ENCODE assay signal across 13 mouse cellular contexts in genomic region chr12:100313785-100314375, GRCm38 (mm10).
A peak's percentile ranks its signal among the peaks of the same experiment; 100 is the strongest.
DNase-seq lines count a peak whose midpoint lies in the region; ATAC-seq and TF ChIP-seq lines count a peak whose summit lies in the region.
"Had no signal": no experiment of that assay in that cellular context is flagged by ENCODE, and none has a peak within 500 bp of the region (broad histone marks: within the 10 kb centered on the region; RNA-seq: fewer than 3 reads in every experiment).

No protein-coding gene starts in this region.

- 46% methylated on average over 12 of the region's 12 CpGs for WGBS in forebrain, embryonic 14.5 days
- 24% methylated on average over 12 of the region's 12 CpGs for WGBS in hindbrain, postnatal 0 days
- 22% methylated on average over 12 of the region's 12 CpGs for WGBS in neural tube, embryonic 13.5 days
- 62% methylated on average over 12 of the region's 12 CpGs for WGBS in heart, embryonic 12.5 days

- no peak overlapping the region for H3K4me3 ChIP-seq in forebrain, embryonic 14.5 days (ENCODE audit: low read depth, low read length)
- no peak overlapping the region for H3K4me3 ChIP-seq in hindbrain, postnatal 0 days (ENCODE audit: low read length)
- H3K4me3 ChIP-seq in neural tube, embryonic 13.5 days = no peak overlapping the region
- no peak overlapping the region for H3K4me3 ChIP-seq in heart, embryonic 12.5 days
- H3K4me3 ChIP-seq: myocyte had no signal

- H3K9me3 ChIP-seq in forebrain, embryonic 14.5 days (replicated peaks; ENCODE audit: control insufficient read depth, low read length) = no peaks in the 10 kb centered on the region
- no peaks in the 10 kb centered on the region for H3K9me3 ChIP-seq in hindbrain, postnatal 0 days (ENCODE audit: low read length)
- H3K9me3 ChIP-seq in neural tube, embryonic 13.5 days = no peaks in the 10 kb centered on the region
- no peaks in the 10 kb centered on the region for H3K9me3 ChIP-seq in heart, embryonic 12.5 days (replicated peaks)

- H3K36me3 ChIP-seq in forebrain, embryonic 14.5 days (ENCODE audit: control insufficient read depth, insufficient read depth, low read length) = no peaks in the 10 kb centered on the region
- H3K36me3 ChIP-seq in hindbrain, postnatal 0 days (ENCODE audit: insufficient read depth, low read length) = no peaks in the 10 kb centered on the region
- H3K36me3 ChIP-seq in neural tube, embryonic 13.5 days = no peaks in the 10 kb centered on the region
- H3K36me3 ChIP-seq in heart, embryonic 12.5 days = peaks cover 16% of the 10 kb centered on the region

- no peak overlapping the region for H3K9ac ChIP-seq in forebrain, embryonic 14.5 days (ENCODE audit: low read length)
- H3K9ac ChIP-seq in hindbrain, postnatal 0 days (replicated peaks; ENCODE audit: low read length) = 0 out of 2 replicates have a peak overlapping the region, but pooled peaks have one; percentile 37
- H3K9ac ChIP-seq in neural tube, embryonic 13.5 days = peak overlapping the region; percentile 56
- no peak overlapping the region for H3K9ac ChIP-seq in heart, embryonic 12.5 days
- H3K9ac ChIP-seq: liver, embryonic 14.5 days had no signal

- no peaks in the 10 kb centered on the region for H3K27me3 ChIP-seq in forebrain, embryonic 14.5 days (replicated peaks; ENCODE audit: control insufficient read depth, insufficient read depth, low read length)
- H3K27me3 ChIP-seq in hindbrain, postnatal 0 days (ENCODE audit: insufficient read depth, low read length) = no peaks in the 10 kb centered on the region
- no peaks in the 10 kb centered on the region for H3K27me3 ChIP-seq in neural tube, embryonic 13.5 days
- no peaks in the 10 kb centered on the region for H3K27me3 ChIP-seq in heart, embryonic 12.5 days (replicated peaks)

- DNase-seq in layer of hippocampus, adult 9-11 months = peak; percentile 72
- no peak for DNase-seq in layer of hippocampus, postnatal 10 days (ENCODE audit: low spot score in 2 of 2)
- peak; percentile 46 for DNase-seq in forebrain, embryonic 14.5 days (ENCODE audit: low spot score)
- DNase-seq in hindbrain, postnatal 0 days (ENCODE audit: low spot score) = no peak
- no peak for DNase-seq in adrenal gland, postnatal 4 days (ENCODE audit: low spot score in 2 of 2)
- DNase-seq in Muller cell, postnatal 12 days (ENCODE audit: inconsistent ontology term) = no peak
- DNase-seq: adrenal gland, postnatal 10 days; heart, postnatal 10 days; lung, postnatal 4 days had no signal

- ATAC-seq in forebrain, embryonic 14.5 days = peak; percentile 33; the same call in 1 of the 2 replicates
- ATAC-seq in hindbrain, postnatal 0 days = no peak; the same call in 1 of the 2 replicates
- peak; percentile 52 for ATAC-seq in neural tube, embryonic 13.5 days (ENCODE audit: low read depth)
- no peak for ATAC-seq in heart, embryonic 12.5 days (ENCODE audit: insufficient number of reproducible peaks, low FRiP score)

- H3K4me2 ChIP-seq in forebrain, embryonic 14.5 days (ENCODE audit: low read length) = no peak overlapping the region
- H3K4me2 ChIP-seq in hindbrain, postnatal 0 days (ENCODE audit: low read depth, low read length) = no peak overlapping the region
- no peak overlapping the region for H3K4me2 ChIP-seq in neural tube, embryonic 13.5 days
- H3K4me2 ChIP-seq in heart, embryonic 12.5 days = no peak overlapping the region

- H3K27ac ChIP-seq in forebrain, embryonic 14.5 days (ENCODE audit: low read depth, low read length) = peak overlapping the region; percentile 49; the same call in 1 of the 2 replicates
- H3K27ac ChIP-seq in hindbrain, postnatal 0 days = peak overlapping the region; percentile 54; the same call in 1 of the 2 replicates
- peak overlapping the region; percentile 84 for H3K27ac ChIP-seq in neural tube, embryonic 13.5 days (replicated peaks)
- no peak overlapping the region for H3K27ac ChIP-seq in heart, embryonic 12.5 days (ENCODE audit: poor library complexity, severe bottlenecking)
- H3K27ac ChIP-seq: liver, embryonic 14.5 days had no signal

- TF ChIP-seq CTCF in hindbrain, postnatal 0 days (IDR thresholded peaks at IDR 0.05; ENCODE audit: low read depth) = no peak

- peaks cover 66% of the 10 kb centered on the region for H3K4me1 ChIP-seq in forebrain, embryonic 14.5 days (ENCODE audit: control insufficient read depth, insufficient read depth, low read length)
- H3K4me1 ChIP-seq in hindbrain, postnatal 0 days (ENCODE audit: insufficient read depth, low read length) = peaks cover 51% of the 10 kb centered on the region
- peaks cover 90% of the 10 kb centered on the region for H3K4me1 ChIP-seq in neural tube, embryonic 13.5 days (replicated peaks)
- peaks cover 12% of the 10 kb centered on the region for H3K4me1 ChIP-seq in heart, embryonic 12.5 days (replicated peaks)

Comparison
In these comparisons a context has a peak if more than half of its experiments do, and no peak if none do; other contexts are left out.
1. DNase-seq: peak in layer of hippocampus, adult 9-11 months (single experiment) and forebrain, embryonic 14.5 days (single experiment); none in layer of hippocampus, postnatal 10 days (0 of 2), hindbrain, postnatal 0 days (single experiment), adrenal gland, postnatal 4 days (0 of 2) and Muller cell, postnatal 12 days (single experiment).
2. ATAC-seq: peak in forebrain, embryonic 14.5 days (single experiment) and neural tube, embryonic 13.5 days (single experiment); none in hindbrain, postnatal 0 days (single experiment) and heart, embryonic 12.5 days (single experiment).
3. H3K9ac ChIP-seq: peak in hindbrain, postnatal 0 days (single experiment) and neural tube, embryonic 13.5 days (single experiment); none in forebrain, embryonic 14.5 days (single experiment) and heart, embryonic 12.5 days (single experiment).